Mouse (Mus musculus): ENCODE results near the gene Cdc34. TPM values are rescaled to one million over a fixed set of nuclear protein-coding genes. Genes with fewer than 3 reads are reported as not detected.

The Cdc34 gene
- polyA plus RNA-seq, 1 experiment from 2014 or later, result 77.6 TPM

- peak overlapping the region; percentile 13; the same call in 1 of the 2 replicates for H3K4me2 ChIP-seq (ENCODE audit: low read depth, low read length)
- H3K4me3 ChIP-seq (ENCODE audit: low read depth, low read length), result no peak overlapping the region
- WGBS (ENCODE audit: insufficient replicate concordance), result 92% methylated on average over 21 of the region's 21 CpGs
- H3K27ac ChIP-seq (ENCODE audit: low read depth), result no peak overlapping the region
- peaks cover 61% of the 10 kb centered on the region for H3K36me3 ChIP-seq (replicated peaks; ENCODE audit: insufficient read depth, low read length)
- ATAC-seq (no peak), DNase-seq (no peak)
- TF ChIP-seq CTCF (IDR thresholded peaks at IDR 0.05; ENCODE audit: low read depth), result no peak
- no peak for TF ChIP-seq EP300 (IDR thresholded peaks at IDR 0.05; ENCODE audit: low read depth)
- 0 out of 2 replicates have a peak overlapping the region, but pooled peaks have one; percentile 34 for H3K9ac ChIP-seq (replicated peaks)
- H3K27me3 ChIP-seq (ENCODE audit: insufficient read depth, low read length), result no peaks in the 10 kb centered on the region
- H3K4me1 ChIP-seq (ENCODE audit: insufficient read depth), result peaks cover 47% of the 10 kb centered on the region
- H3K9me3 ChIP-seq (ENCODE audit: low read length), result no peaks in the 10 kb centered on the region
These were observed 26.7 kb downstream of the Cdc34 start for GRCm38 (mm10) chr10:79708668-79709067.

- no peak overlapping the region for H3K27ac ChIP-seq (ENCODE audit: low read depth)
- no peak overlapping the region for H3K4me3 ChIP-seq (ENCODE audit: low read depth, low read length)
- peaks cover 46% of the 10 kb centered on the region for H3K4me1 ChIP-seq (ENCODE audit: insufficient read depth)
- H3K36me3 ChIP-seq (replicated peaks; ENCODE audit: insufficient read depth, low read length), result peaks cover 61% of the 10 kb centered on the region
- H3K9ac ChIP-seq (replicated peaks), result no peak overlapping the region
- WGBS (ENCODE audit: insufficient replicate concordance), result 50% methylated on average over 7 of the region's 7 CpGs
- peak overlapping the region; percentile 13 for H3K4me2 ChIP-seq (ENCODE audit: low read depth, low read length)
- H3K27me3 ChIP-seq (ENCODE audit: insufficient read depth, low read length), result 0 out of 2 replicates have a peak, but pooled peaks cover 3% of the 10 kb centered on the region
- DNase-seq, result no peak
- ATAC-seq, result no peak
- H3K9me3 ChIP-seq (ENCODE audit: low read length), result no peaks in the 10 kb centered on the region
- no peak for TF ChIP-seq EP300 (IDR thresholded peaks at IDR 0.05; ENCODE audit: low read depth)
- no peak for TF ChIP-seq CTCF (IDR thresholded peaks at IDR 0.05; ENCODE audit: low read depth)
These were observed 27.3 kb downstream of the Cdc34 start for GRCm38 (mm10) chr10:79709307-79709706.

- 86% methylated on average over 1 of the region's 1 CpGs for WGBS (ENCODE audit: insufficient replicate concordance)
- no peaks in the 10 kb centered on the region for H3K9me3 ChIP-seq (ENCODE audit: low read length)
- peak; percentile 67 for TF ChIP-seq CTCF (IDR thresholded peaks at IDR 0.05; ENCODE audit: low read depth)
- no peak for TF ChIP-seq EP300 (IDR thresholded peaks at IDR 0.05; ENCODE audit: low read depth)
- H3K36me3 ChIP-seq (replicated peaks; ENCODE audit: insufficient read depth, low read length), result peaks cover 51% of the 10 kb centered on the region
- no peak overlapping the region for H3K4me3 ChIP-seq (ENCODE audit: low read depth, low read length)
- H3K9ac ChIP-seq (replicated peaks), result no peak overlapping the region
- peaks cover 26% of the 10 kb centered on the region for H3K27me3 ChIP-seq (ENCODE audit: insufficient read depth, low read length)
- H3K4me1 ChIP-seq (ENCODE audit: insufficient read depth), result peaks cover 32% of the 10 kb centered on the region
- no peak overlapping the region for H3K4me2 ChIP-seq (ENCODE audit: low read depth, low read length)
- peak overlapping the region; percentile 17; the same call in 1 of the 2 replicates for H3K27ac ChIP-seq (ENCODE audit: low read depth)
- DNase-seq, result no peak
- ATAC-seq, result peak; percentile 37
These were observed 30.0 kb downstream of the Cdc34 start for GRCm38 (mm10) chr10:79712029-79712428.

GRCm38 (mm10) chr10:79712499-79713126 is 30.6 kb downstream of the Cdc34 start:
- peak overlapping the region; percentile 48 for H3K4me2 ChIP-seq (ENCODE audit: low read depth, low read length)
- TF ChIP-seq EP300 (IDR thresholded peaks at IDR 0.05; ENCODE audit: low read depth) (peak; percentile 91), CTCF (IDR thresholded peaks at IDR 0.05; ENCODE audit: low read depth) (peak; percentile 91)
- no peak overlapping the region for H3K4me3 ChIP-seq (ENCODE audit: low read depth, low read length)

GRCm38 (mm10) chr10:79713163-79713562 is 31.2 kb downstream of the Cdc34 start:
- Histone ChIP-seq H3K27ac (ENCODE audit: low read depth) (peak overlapping the region; percentile 71), H3K4me3 (ENCODE audit: low read depth, low read length) (no peak overlapping the region), H3K4me2 (ENCODE audit: low read depth, low read length) (peak overlapping the region; percentile 48; the same call in 1 of the 2 replicates), H3K27me3 (ENCODE audit: insufficient read depth, low read length) (peaks cover 38% of the 10 kb centered on the region), H3K9ac (replicated peaks) (peak overlapping the region; percentile 26; the same call in 1 of the 2 replicates), H3K4me1 (ENCODE audit: insufficient read depth) (peaks cover 27% of the 10 kb centered on the region), H3K36me3 (replicated peaks; ENCODE audit: insufficient read depth, low read length) (peaks cover 41% of the 10 kb centered on the region), H3K9me3 (ENCODE audit: low read length) (no peaks in the 10 kb centered on the region)
- 48% methylated on average over 1 of the region's 1 CpGs for WGBS (ENCODE audit: insufficient replicate concordance)
- DNase-seq, result no peak
- ATAC-seq, result no peak
- TF ChIP-seq EP300 (IDR thresholded peaks at IDR 0.05; ENCODE audit: low read depth) (no peak), CTCF (IDR thresholded peaks at IDR 0.05; ENCODE audit: low read depth) (no peak)

More at GRCm38 (mm10) chr10:79712499-79713126, 30.6 kb downstream of the Cdc34 start:
- Histone ChIP-seq H3K9me3 (ENCODE audit: low read length) (no peaks in the 10 kb centered on the region), H3K27ac (ENCODE audit: low read depth) (peak overlapping the region; percentile 71), H3K9ac (replicated peaks) (peak overlapping the region; percentile 26; the same call in 1 of the 2 replicates), H3K27me3 (ENCODE audit: insufficient read depth, low read length) (peaks cover 32% of the 10 kb centered on the region), H3K36me3 (replicated peaks; ENCODE audit: insufficient read depth, low read length) (peaks cover 46% of the 10 kb centered on the region), H3K4me1 (ENCODE audit: insufficient read depth) (peaks cover 31% of the 10 kb centered on the region)
- peak; percentile 93 for ATAC-seq
- DNase-seq, result peak; percentile 93
- 16% methylated on average over 5 of the region's 6 CpGs for WGBS (ENCODE audit: insufficient replicate concordance)

- DNase-seq (no peak), ATAC-seq (no peak)
- TF ChIP-seq EP300 (IDR thresholded peaks at IDR 0.05; ENCODE audit: low read depth) (no peak), CTCF (IDR thresholded peaks at IDR 0.05; ENCODE audit: low read depth) (no peak)
- Histone ChIP-seq H3K9ac (replicated peaks) (no peak overlapping the region), H3K4me3 (ENCODE audit: low read depth, low read length) (no peak overlapping the region), H3K27ac (ENCODE audit: low read depth) (no peak overlapping the region), H3K9me3 (ENCODE audit: low read length) (no peaks in the 10 kb centered on the region), H3K4me1 (ENCODE audit: insufficient read depth) (peaks cover 21% of the 10 kb centered on the region), H3K36me3 (replicated peaks; ENCODE audit: insufficient read depth, low read length) (peaks cover 22% of the 10 kb centered on the region), H3K27me3 (ENCODE audit: insufficient read depth, low read length) (peaks cover 48% of the 10 kb centered on the region), H3K4me2 (ENCODE audit: low read depth, low read length) (no peak overlapping the region)
- WGBS (ENCODE audit: insufficient replicate concordance), result 59% methylated on average over 4 of the region's 4 CpGs
These were observed 33.0 kb downstream of the Cdc34 start for GRCm38 (mm10) chr10:79714996-79715395.
